Mouse (Mus musculus): ENCODE measurements at regions not wholly inside any gene's neighbourhood (a gene's known extent, or its start where the extent isn't known, plus 50 kb on each side); places are given as distances from the start of the nearest gene placed in this dataset.
A peak's percentile ranks its signal among the peaks of the same experiment; 100 is the strongest.
"Not testable (repeated sequence)": the region's sequence is repeated elsewhere in the genome, so short reads cannot be mapped to it uniquely, and the experiment has no call there.

DNA sequence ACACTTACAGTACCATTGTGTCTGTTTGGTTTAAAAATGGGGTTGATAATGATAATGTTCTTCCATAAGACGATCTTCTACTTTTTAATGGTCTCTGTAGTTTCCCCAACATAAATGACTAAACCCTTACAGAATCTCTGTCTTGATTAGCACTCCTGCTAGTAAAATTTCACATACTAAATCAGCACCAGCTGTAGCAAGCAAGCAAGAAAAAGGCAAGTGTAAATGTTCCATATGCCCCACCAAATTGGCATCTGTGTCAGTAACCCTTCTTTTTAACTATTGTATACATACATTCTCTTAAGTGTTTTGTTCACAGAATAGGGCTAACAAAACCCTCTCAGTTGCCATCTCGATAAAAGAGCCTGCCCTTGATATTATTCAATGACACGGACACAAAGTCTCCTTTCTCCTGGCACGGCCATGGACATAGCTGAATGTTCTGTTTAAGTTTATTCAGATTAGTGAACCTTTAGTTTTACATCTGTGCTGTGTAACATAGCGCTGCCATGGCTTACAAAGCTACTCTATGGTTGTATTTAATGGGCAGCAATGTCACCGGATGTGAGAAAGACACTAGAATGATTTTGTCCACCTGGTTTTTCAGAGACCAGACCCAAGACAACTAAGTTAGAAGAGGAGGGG is 414.3 kb downstream of the Gtdc1 start:
- no peak for DNase-seq

DNA sequence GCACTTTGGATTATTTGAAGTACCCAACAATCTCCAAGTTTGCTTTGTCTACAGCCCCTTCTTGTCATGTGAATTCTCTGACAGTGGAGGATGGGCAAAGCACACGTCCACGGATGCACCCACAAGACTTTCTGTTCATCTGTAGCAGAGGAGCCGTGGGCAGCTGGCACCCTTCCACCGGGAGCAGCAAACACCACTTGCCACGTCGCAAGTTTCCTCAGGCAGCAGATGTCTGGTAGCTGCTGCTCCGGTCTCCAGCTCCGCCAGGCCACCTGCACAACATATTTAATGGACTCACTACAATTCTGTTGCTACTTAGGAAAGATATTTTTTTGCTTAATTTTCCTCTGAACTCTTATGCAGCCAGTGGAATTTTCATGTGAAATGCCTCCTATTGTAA is 415.1 kb downstream of the Gtdc1 start:
- no peak for DNase-seq

DNA sequence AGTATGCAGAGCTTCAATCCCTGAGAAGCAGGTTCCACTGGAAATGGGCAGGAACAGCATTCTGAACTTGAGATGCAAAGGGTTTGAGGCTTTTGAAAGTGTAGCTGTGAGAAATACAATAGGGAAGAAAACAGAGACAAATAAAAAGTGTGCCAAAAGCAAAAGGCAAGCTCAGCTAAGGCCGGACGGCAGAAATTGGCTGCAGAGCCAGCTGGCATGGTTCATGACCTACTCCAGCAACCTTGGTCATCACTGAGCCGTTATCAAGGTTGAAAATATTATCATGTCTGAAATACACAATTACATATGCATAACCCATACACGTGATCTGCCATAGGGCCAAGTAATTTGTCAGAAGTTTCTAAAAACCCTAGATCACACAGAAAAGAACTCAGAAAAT is 418.4 kb downstream of the Gtdc1 start:
- peak; percentile 83 for DNase-seq

DNA sequence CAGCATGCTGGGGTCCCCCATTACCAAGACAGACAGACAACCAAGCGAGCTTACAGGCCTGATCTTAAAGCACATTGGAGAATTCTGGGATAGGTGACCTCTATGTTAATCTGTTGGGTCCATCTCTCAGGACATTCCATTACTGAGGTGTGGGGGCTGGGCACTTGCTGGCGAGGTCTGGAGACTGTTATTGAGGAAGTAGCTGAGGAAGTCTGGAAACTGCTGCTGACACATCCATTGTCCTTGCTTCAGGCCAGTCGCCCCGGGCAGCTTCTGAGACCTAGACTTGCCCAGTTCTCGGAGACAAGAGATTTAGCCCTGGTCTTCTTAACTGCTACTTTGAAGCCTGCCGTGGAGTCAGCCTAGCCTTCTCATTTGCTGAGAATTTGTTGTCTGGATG is 423.2 kb downstream of the Gtdc1 start:
- peak; percentile 32 for DNase-seq

DNA sequence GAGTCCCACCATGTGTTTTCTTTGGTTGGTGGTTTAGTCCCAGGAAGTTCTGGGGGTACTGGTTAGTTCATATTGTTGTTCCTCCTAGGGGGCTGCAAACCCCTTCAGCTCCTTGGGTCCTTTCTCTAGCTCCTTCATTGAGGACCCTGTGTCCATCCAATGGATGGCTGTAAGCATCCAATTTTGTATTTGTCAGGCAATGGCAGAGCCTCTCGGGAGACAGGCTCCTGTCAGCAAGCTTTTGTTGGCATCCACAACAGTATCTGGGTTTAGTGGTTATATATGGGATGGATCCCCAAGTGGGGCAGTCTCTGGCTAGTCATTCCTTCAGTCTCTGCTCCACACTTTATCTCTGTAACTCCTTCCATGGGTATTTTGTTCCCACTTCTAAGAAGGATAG is 436.7 kb downstream of the Gtdc1 start:
- not testable (repeated sequence) for DNase-seq

DNA sequence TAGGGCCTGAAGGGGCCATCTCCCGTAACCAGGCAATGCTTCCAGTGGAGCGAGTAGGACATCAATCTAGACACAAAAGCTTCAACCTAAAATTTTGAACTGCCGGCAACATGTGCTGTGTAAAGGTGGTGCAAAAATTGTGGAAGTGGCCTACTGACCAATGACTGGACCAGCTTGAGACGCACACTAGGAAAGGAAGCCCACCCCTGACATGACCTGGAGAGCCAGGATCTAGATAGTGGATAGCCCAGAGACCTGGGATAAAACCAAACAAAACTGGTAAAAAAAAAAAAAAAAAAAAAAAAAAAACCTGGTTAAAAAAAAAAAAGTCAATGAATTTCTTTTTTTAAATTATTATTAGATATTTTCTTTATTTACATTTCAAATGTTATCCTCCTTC is 437.2 kb downstream of the Gtdc1 start:
- no peak for DNase-seq

DNA sequence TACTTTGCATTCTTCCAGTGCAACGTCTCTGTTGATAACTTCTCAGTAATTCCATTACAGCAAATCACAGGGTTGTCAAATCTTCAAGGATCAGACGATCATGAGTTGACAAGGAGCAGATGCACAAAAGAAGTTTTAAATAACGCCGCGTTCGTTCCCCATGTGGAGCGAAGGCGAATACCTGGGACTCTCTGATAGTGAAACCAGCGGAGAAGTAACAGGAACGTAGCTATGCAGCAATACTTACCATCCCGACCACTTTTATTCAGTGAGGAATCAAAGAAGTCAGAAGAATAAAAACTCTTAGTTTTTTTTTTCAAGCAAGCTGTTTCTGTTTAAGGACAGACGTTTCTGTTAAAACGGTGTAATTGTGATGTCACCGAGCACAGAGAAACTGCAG is 441.6 kb downstream of the Gtdc1 start:
- no peak for DNase-seq

DNA sequence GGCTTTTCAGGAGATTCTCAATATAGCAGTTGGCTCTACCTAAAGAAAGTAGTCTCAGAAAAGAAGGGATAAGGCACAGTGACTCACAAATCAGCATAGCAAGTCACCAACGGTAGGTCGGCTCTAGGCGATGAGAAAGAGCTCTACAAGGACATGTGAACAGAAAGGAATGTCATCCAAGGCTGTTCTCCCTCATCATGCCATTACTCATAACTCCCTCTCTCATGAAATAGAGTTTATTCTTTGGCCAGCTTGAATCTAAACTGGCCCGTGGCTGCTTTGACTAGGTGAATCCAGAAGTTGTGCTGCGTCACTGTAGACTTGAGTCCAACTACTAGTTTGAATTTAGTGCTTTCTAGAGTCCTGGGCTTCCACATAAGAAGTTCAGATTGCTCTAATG is 447.7 kb downstream of the Gtdc1 start:
- DNase-seq: peak; percentile 62

DNA sequence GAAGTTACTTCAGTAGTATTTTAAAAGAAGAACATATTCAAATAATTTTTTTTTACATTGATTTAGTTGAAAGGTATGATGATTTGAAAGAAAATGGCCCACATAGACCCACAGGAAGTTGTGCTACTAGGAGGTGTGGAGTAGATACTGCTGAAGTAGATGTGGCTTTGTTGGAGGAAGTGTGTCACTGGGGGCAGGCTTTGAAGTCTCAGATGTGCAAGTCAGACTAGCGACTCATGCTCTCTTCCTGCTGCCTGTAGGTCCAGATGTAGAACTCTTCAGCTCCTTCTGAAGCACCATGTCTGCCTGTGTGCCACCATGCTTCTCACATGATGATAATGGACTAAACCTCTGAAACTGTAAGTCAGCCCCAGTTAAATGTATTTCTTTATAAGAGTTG is 452.0 kb downstream of the Gtdc1 start:
- DNase-seq: no peak

DNA sequence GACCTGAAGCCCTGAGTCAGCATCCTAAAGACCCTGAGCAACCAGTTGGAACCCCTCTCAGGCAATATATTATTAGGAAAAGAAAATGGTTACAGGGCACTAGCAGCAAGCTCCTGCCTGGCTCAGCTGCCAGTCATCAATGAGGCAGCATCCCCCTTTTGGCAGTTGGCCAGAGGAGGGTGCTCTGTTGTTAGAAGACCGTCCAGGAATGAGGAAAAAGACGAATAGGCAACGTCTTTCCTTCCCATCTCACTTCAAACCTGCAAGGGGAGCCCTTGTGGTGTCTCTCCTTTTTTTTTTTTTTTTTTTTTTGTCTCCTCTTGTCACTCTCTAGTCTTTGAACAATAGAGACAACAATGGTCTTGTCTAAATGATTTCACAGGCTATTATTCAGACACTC is 452.8 kb downstream of the Gtdc1 start:
- no peak for DNase-seq

DNA sequence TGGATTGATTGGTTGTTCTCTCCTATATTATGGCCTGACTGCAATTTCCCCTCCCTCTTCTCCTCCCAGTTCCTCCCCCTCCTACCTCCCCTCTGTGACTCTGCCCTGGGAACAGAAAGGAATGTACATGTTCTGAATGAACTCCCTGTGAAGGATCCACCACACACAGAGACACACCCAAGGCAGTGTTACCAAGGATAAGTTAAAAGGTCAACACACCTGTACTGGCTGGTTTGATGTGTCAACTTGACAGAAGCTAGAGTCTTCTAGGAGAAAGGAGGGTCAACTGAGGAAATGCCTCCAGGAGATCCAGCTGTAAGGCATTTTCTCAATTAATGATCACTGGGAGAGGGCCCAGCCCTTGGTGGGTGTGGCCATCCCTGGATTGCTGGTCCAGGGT is 456.1 kb downstream of the Gtdc1 start:
- no peak for DNase-seq

DNA sequence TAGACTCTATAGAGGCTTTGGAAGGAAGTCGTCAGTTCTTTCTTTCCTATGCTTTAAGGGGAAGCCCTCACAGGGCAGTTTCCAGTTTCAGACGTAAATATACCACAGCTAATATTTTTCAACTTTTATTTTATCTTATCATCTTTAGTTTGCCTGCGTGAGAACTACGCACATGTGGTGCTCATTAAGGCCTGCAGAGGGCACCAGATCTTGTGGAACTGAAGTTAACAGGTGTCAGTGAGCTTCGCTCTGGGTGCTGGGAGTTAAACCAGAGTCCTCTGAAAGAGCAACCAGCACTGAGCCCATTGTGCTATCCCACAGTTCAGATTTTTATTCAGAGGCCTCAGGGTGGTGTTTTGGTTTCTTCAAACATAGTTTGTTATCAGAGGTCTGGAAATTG is 456.5 kb downstream of the Gtdc1 start:
- DNase-seq: no peak

DNA sequence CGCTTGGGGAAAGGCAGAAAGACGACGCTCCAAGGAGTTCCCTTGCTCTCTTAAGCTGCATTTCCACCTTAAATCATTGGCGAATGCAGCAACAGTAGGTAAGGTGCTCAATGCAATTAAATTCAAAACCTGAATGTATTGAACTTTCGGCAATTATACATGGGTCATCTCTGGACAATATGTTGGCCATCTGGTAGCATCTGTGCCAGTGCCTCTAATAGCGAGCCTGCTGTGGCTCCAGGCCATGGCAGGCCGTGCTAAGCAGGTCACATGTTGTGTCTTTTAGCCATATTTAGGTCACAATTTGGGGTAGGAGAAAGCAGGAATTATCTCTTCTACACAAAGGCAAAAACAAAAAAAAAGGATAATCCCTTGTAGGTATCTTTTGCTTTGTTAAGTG is 462.8 kb downstream of the Gtdc1 start:
- no peak for DNase-seq

DNA sequence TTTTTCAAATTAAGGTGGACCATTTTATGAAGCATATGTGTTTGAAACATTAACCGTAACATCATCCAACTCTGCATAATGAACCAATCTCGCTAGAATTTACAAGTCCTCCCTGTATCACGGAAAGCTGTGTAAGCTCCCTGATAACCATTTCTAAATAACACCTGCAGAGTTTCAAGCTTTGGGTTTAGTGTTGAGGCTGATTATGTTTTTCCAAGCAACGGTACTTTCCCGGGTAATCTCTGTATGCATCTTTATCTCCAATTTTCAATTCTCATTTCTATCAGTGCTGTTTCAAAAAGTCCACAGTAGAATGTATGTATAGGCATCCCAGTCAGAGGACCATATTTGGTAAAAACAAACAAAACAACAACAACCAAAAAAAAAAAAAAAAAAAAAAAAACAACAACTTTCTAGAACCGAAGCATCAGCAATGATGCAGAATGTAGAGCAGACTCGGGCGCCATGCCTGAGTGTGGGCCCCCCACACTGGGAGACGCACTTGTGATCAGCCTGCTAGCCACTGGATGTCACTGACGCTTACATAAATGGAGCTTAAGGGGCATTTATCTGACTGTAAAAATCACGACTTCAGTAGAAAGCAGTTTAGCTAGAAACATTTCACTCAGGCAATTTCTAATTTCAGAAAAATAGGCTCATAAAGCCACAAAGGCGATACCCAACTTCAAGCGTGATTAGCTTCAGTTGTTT is 464.7 kb downstream of the Gtdc1 start:
- DNase-seq: no peak

DNA sequence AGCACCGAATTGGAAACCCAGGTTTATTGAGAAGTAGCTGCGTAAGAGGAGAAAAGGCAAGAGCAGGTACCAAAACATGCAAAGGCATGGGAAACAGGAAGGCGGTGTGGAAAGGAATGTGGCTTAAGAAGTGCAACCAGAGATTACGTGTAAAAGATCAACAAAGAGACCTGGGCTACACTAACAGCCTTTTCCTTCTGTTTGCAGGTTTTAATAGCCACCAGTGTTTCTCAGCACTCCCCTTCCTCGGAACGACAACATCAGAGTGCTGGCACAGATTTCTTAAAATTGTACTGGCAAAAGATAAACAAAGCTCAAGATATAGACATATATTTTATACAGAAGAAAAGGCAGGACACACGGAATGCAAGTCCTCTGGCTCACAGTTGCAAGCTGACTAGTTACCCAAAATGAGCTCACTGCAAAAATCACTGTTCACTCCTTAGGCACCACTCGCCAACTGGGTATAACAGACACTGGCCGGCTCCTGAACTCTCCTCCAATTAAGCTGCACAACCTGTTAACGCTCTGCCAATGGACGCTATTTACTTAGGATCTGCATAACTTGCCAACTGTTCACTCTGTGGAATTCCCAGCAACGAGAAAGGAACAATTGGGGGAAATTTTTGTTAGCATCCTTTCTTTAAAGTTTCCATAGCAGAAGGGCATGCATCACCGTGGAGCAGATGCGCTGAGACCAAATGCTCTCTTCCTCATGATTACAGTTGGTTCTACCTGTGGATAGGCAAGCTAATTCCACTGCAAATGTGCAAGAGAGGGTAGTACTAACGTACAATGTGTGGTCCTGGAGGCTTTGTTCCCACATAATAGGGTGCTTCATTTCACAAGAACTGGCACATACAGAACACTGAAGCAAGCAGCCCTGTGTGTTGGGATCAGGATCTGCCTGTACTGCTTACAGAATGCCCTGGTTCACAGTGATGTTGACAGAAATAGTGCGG is 465.9 kb downstream of the Gtdc1 start:
- no peak for DNase-seq

DNA sequence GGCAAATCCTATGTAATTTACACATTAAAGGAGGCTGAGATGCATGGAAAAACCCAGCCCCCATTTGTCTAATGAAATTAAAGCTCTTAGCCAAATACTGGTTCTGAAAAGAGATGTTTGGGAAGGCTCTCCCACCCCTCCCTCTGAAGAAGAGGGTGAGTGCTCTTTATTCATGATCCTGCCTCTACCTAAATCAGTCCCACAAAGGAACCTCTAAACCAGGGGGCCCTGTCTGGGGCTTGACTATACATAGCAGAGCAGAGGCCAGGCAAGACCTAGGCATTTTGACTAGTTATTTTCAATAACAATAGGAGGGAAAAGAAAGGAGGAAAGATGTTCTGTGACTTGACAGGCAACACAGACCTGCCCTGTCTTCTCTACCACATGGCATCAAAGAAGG is 478.0 kb downstream of the Gtdc1 start:
- DNase-seq: no peak
